Mouse (Mus musculus) adrenal gland, adult (tissue): ENCODE results near the gene Polr2j.
A peak's percentile ranks its signal among the peaks of the same experiment; 100 is the strongest.

ENCODE experiments used
- DNase-seq, 2 experiments: peaks; one replicate each; pipeline ENCODE4 v3.0.0; 2022 to 2023; ENCODE audit warnings: low spot score in 1 of 2; ENCODE audit not compliant: inconsistent age in 2 of 2

Gene Polr2j

DNA sequence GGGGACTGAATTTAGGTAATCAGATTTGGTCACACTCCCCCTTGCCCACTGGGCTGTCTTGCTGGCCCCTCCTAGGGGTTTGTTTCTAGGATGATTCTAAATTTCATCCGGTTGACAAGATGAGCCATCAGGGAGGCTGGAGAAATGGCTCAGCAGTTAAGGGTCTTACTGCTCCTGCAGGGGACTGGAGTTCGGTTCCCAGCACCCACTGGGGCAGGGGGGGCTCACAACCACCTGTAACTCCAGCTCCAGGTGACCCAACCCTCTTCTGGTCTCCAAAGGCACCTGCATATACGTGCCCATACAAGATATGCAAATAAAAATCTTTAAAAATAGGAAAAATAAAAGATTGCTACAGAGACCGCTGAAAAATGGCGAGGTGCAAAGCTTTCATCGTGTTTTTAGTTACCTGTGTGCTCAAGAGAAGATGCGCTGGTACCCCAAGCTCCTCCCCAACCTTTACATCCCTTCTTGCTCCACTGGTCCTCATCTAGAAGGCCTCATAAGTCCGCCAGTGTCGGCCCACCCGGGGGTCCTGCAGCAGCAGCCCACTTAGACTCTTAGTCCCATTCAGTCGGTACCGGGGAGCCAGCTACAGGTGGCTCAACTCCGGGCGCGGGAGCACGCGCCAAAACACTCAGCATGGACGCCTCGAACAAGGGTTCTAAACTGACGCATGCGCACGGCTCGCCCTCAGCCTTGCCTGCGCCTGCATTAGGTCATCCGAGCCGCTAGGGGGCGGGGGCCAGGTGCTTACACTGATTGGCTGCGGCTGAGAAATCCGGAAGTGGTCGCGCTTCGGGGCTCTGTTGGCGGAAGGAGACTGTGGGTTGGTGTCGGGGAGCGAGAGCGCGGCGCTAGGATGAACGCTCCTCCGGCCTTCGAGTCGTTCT lies at the start of gene Polr2j:
Polr2j (plus strand) TSS at position 741 of the 893 bp plus-strand sequence.
- DNase-seq = peak; percentile 97 to 99

DNA sequence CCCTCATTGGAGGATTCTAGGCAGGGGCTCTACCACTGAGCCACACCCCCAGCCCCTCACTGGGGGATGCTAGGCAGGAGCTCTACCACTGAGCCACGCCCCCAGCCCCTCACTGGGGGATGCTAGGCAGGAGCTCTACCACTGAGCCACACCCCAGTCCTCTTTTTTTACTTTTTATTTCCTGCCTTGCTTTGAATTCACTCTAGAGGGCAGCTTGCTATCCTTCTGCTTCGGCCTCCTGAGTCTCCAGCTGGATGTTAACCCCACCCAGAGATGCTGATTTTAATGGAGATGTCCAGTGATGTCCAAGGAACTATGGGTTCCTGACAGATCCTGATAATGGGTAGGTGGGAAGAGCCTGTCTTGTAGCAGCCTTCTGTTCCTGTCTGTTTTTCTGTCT lies 47.0 kb upstream of the Polr2j start:
- no peak for DNase-seq

DNA sequence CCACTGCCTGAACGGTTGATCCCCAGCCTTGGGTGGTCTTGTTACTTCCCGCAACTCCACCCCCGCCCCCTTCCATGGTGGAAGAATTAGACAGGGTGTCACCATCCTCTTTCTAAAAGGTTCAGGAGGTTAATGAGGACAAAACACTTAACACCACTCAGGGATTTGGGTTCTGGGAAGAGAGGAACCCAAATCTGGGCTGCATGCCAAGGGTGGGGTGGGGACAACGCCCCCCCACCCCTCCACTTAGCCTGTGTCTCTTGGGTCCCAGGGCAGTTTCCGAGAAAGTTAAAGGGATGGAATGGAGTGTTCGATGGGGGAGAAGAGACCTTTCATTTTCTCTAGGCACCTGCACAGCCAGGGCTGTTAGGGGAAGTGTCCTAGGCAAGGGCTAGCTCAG lies 43.4 kb upstream of the Polr2j start:
- DNase-seq = no peak

DNA sequence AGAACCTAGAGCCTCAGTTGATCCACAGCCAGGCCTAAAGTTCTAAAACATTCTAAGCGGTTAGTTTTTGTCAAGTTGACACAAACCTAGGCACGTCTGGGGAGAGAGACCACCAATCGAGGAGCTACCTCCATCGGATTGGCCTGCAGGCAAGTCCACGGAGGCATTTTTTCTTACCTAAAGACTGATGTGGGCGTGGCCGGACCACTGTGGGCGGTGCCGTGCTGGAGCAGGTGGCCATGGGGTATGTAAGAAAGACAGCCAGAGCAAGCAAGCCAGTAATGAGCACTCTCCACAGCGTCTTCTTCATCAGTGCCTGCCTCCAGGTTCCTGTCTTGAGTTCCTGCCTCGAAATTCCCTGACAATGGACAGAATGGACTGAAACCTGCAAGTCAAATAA lies 42.9 kb upstream of the Polr2j start:
- DNase-seq = no peak

DNA sequence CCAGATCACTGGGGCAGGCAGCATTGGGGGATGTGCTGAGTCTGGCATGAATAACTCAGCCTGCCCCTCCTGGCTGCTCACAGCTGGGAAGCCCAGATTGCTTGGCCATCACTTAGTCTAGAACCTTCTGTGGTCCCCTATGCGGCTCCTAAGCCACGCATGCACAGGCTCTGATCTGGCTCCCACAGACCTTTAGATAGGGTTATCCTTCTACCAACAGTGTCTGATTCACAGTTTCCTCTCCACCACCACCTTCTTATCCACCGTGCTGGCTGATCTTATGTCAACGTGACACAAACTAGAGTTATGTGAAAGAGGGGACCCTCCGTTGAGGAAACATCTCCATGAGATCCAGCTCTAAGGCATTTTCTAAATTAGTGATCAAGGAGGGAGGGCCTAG lies 41.4 kb upstream of the Polr2j start:
- no peak for DNase-seq

DNA sequence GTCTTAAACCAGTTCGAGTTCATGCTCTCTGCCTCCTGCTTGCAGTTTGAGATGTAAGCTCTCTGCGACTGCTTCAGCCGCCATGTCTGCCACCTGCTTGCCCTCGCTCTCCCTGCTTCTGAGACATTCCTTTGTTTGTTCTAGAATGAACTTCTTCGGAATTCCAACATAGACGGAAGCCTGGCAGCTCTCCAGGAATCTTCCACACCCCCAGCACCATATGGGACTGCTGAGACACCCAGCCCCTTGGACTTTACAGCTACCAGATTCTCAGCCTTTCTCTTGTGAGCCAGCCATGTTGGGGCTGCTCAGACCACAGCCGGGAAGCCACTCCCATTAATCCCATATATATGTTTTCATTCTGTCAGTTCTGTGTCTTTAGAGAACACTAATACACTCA lies 40.1 kb upstream of the Polr2j start:
- DNase-seq = no peak

DNA sequence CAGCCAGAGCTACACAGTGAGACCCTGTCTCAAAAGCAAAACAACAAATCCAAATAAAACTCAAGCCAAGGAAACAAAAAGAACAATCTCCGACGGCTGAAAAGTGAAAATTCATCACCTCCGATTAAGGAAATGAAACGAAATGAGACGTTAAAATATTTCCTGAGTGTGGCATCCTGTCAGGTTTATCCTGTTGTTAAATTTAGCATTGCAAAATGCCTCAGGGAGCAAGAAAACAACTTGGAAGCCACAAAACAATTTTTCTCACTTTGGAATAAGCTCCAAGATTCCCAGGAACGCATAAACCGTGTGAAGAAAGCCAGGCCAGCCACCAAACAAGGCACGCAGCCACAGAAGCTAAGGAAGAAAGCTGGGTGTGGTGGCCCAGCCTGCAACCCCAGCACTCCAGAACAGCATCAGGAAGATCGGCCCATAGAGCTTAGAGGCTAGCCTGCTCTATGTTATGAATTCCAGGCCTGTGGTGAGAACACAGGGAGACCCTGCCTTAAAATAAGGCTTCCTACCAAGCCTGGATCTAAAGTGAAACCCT lies 39.4 kb upstream of the Polr2j start:
- DNase-seq = peak in 1 of 2 experiments; percentile 47

DNA sequence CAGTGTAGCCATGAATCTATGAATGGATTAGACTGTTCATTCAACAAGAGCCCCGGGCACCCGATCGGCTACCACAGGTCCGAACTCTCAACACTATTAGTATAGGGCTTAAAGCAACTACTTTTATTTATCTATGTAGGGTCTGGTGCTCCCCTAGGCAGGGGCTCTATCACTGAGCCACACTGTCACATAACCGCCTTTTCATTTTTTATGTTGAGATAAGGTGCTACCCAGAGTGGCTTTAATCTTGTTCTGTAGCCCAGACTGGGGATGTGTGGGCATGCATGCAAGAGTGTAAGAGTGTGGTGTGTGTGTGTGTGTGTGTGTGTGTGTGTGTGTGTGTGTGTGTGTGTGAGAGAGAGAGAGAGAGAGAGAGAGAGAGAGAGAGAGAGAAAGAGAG lies 38.3 kb upstream of the Polr2j start:
- DNase-seq = no peak

DNA sequence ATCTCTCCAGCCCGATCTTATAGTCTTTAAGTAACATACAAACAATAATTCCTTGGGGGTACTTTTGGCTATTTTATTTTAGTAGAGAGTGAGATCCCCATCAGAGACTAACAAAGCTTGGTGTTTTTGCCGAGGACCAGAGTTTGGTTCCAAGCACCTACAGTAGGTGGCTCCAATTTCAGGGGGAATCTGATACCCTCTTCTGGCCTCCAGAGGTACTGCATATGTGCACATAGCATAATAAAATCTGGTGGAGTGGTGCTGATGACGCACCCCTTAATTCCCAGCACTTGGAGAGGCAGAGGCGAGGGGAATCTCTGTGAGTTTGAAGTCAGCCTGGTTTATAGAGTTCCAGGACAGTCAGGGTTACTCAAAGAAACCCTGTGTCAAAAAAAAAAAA lies 34.1 kb upstream of the Polr2j start:
- no peak for DNase-seq

DNA sequence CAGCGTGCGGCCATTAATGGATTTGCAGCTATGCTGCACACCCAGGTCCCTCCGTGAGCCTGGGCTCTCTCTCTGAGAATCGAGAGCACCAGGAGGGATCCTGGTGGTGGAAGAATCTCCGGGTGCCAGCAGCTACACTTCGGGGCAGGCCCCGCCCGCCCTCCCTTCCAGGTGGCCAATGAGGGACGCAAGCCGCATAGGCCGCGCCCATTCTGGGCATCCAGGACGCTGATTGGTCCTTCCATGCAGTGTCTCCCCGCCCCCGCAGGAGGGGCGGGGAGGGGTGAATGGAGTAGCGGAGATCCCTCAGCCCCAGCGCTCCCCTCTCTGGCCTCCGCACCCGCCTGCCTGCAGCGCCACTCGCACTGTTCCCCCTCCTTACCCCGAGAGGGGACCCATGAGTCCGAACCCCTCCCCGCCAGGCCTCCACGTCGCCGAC lies 32.7 kb upstream of the Polr2j start, which contains the start of gene Rasa4:
Rasa4 (plus strand) TSS at position 248 of the 439 bp plus-strand sequence.
- DNase-seq = peak; percentile 95 to 97

DNA sequence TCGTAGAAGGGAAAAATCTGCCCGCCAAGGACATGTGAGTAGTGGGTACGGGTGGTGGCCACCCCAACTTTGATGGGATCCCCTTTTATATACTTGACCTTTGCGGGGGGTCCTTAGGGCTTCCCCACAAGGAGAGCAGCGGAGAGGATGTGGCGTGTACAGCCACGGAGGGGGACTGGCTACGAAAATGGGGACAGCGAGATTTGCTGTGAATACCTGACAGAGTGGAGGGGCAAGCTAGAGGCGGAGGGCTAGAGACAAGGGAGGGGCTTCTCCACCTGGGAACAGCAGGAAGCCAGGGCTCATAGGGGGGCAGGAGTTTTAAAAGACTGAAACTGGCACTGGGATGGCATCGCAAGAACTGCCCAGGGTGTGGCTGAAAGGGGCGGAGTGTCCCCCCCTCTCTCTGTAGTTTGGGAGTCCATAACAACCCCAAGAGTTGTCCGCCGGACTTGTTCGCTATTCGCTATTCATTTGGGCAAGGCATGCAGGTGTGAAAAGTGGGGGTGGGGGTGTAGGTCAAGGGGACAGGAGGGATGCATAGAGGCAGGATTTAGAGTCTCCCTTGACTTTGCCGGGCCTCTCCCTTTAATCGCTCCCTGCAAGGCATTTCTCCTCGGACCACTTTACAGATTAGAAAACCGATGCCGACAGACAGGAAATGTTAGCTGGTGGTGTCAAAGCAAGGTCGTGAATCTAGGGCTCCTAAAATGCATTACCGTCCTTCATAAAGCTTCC lies 32.1 kb upstream of the Polr2j start:
- peak; percentile 53 to 77 for DNase-seq

DNA sequence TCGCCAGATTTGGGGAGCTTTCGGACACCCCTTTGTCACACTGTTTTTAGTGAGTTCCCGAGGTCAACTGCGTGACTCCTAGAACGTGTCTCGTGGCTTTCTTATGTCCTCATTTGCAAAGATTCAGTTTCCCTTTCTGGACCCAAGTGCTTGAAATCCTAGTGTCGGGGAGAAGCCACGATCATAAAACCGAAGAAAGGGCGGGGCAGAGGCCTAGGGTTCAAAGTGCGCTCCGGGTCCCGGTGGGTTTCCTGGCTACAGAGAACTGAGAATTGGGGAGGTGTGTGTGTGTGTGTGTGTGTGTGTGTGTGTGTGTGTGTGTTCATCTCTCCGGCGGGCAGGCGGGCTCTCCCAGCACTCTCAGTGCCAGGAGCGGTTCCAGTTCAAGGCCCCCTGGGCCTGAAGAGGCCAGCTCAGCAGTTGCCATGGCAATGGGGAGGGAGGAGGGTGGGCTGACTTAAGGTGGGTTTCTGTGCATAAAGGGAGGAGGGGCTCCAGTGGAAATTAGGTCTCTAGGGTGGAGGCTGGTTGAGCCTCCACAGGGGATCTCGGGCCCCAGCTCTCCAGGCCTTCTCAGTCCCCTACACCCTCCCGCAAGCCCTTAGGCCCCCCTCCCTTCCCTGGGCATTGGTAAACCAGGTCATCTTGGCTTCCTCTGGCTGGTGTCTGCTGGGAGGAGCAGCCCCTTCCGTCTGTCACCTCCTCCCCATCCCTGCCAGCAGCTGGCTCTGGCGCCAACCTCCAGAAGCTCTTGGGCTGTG lies 31.4 kb upstream of the Polr2j start:
- peak; percentile 77 to 88 for DNase-seq

DNA sequence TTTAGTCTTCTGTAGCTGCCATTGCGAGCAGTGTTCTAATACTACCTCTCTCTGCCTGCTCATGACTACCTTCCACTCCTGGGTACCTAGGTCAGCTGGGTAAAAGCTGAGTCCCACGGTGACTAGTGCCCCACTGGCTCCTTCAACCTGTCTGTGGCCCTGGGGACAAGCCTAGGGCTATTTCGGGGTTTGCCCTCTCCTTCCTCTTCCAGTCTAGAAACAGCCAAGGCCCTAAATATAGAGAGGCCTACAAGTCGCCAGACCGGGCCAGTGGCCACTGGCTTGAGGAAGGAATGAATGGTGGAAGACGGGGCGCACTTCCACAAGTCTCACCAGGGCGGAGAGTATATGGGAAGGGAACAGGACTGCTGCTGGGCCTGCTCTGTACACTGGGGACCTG lies 30.1 kb upstream of the Polr2j start:
- no peak for DNase-seq

DNA sequence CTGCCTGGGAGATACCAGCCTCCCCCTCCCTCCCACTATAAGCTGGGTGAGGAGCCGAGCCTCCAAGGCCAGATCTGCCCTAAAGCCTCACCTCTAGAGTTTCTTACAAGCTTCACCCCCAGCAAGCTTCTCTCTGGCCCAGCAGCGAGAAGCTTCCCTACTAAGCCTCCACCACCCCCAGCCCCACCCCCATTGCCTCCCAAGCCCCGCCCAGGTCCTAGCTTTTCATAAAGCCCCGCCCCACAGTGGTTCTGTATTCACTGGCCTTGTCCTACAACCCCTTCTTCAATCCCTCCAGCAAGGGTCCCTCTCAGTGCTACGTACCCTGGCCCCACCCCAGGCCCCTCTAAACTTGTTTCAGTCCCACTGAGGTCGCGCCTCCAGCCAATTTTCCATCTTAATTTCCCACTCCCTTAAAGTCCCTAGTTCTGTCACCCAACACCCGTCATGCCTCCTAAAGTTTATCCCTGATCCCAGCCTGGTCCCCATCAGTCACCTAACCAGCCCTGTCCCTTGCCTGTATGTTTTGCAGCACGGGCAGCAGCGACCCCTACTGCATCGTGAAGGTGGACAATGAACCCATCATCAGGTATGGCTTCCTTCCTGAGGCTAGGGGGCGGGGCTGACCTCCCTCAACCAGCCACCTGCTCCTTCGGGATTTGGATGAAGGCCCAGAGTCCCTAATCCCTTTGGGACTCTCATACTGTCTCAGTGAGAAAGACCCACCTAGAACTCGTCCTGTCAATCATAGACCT lies 27.4 kb upstream of the Polr2j start:
- DNase-seq = no peak

DNA sequence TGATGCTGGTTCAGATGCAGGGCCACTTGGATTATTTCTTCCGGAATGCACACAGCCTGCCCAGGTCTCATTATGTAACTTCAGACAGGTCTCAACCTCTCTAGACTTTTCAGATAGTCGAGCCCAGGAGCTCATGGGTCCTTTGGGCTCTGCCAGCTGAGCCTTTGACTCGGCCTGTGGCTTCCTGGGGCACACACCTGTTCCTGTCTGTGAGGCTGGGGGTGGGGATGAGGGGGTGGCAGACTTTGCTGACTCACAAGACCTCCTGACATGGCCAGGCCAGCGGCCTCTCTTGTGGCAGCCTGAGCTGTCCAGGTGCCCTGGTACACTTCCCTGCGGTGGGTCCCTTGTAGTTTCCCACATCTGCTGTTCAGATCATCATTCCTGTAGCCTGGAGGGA lies 24.5 kb upstream of the Polr2j start:
- DNase-seq = no peak

DNA sequence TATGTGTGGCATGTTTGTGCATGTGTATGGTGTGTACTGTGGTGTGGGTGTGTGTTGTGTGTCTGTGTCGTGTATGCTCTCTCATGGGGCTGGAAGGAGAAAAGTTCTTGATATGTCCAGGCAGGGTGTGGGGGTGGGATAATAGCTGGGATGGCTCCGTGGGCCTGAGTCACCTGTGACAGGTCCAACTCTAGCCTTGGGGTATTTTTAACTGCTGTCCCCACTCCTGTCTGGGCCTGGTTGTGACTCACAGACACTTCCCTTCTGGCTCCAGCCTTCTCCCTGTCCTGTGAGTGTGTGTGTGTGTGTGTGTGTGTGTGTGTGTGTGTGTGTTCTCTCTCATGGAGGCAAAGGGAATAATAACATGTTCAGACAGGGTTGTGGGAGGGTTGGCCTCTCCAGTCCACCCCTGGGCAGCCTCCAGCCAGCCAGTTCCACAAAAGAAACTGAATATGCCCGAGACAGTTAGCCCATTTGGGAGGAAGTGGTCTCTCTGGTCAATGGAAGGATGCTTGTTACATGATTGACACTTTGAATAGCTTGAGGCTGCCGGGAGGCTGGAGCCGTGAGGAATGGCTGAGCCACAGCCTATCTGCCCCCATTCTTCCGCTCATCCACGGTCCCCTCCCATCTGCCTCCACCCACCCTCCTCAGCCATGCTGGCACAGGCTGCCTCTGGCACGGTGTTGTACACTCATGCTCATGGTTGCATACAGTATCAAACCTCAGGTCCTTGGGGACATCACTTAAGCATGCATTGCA lies 22.0 kb upstream of the Polr2j start:
- no peak for DNase-seq

DNA sequence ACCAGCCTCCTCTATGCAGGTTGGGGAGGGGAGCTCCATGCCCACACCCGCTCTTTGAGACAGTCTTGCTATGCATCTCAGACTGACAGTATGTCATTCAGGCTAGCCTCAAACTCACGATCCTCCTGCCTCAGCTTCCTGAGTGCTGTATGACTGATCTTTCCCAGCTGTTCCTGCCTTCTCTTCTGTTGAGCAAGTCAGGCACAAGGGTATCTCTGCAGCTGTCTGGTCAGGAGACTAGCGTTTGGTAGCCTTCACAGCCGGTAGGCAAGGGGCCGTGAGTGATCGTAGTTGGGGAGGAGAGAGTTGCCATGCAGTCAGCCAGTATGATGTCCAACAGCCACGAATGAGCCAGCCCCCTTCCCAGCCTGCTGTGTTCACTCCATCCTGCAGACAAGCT lies 21.3 kb upstream of the Polr2j start:
- no peak for DNase-seq

DNA sequence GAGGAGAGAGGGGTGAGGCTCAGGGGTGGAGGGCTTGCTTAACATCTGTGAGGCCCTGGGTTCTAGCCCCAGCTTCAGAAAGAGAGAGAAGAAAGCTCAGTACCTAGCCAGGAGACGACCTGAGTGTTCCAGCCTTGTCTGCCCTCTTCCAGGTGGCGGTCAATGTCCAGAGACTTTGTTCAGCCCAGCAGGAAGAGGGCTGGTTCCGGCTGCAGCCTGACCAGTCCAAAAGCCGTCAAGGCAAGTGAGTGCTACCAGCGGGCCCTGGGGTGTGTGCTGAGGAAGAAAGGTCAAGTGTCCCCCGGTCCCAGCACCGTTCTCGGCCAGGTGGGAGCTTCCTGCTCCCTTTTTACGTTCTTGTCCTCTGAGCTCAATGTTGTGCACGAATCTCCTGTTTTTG lies 17.9 kb upstream of the Polr2j start:
- no peak for DNase-seq

DNA sequence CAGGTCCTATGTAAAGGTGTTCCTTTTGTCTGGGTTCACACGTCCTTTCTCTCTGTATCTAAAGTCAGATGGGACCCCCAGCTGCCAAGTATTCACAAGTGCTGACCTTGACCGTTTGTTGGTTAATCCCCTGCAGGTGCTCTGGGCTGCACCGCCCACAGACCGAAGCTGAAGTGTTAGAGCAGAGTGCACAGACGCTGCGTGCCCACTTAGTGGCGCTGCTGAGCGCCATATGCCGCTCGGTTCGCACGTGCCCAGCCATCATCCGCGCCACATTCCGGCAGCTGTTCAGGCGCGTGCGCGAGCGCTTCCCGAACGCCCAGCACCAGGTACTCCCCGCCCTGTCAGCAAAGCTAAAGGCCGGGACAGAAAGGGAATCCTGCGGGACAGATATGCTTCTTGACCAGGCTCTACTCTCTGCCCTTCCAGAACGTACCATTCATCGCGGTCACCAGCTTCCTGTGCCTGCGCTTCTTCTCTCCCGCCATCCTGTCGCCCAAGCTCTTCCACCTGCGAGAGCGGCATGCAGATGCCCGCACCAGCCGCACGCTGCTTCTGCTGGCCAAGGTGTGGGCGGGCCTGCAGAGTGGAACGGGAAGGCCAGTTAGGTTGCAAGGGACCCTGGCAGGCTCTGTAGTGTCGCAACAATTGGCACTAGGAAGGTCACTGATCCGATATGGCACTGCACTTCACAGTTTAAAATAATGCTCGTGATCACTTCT lies 14.2 kb upstream of the Polr2j start:
- DNase-seq = peak; percentile 76 to 82
